Mouse (Mus musculus): ENCODE data around the gene Clasp1. TPM values are rescaled to one million over a fixed set of nuclear protein-coding genes. Genes with fewer than 3 reads are reported as not detected.

The Clasp1 gene
- total and polyA plus RNA-seq, 2 experiments from 2014 or later = 106 to 366 TPM

GRCm38 (mm10) chr1:118460716-118461115 lies 71.9 kb downstream of the Clasp1 start:
- Histone ChIP-seq H3K27me3 (ENCODE audit: control insufficient read depth, insufficient read depth, low read length) (no peaks in the 10 kb centered on the region), H3K9ac (replicated peaks; ENCODE audit: low read depth, low read length) (no peak overlapping the region), H3K4me3 (ENCODE audit: low read depth, low read length) (no peak overlapping the region), H3K36me3 (replicated peaks; ENCODE audit: control insufficient read depth, insufficient read depth, low read length) (peaks cover 47% of the 10 kb centered on the region), H3K4me1 (ENCODE audit: control insufficient read depth, insufficient read depth) (peaks cover 21% of the 10 kb centered on the region), H3K9me3 (replicated peaks; ENCODE audit: control insufficient read depth, low read length) (no peaks in the 10 kb centered on the region), H3K4me2 (ENCODE audit: low read depth, low read length) (no peak overlapping the region), H3K27ac (ENCODE audit: low read depth) (no peak overlapping the region)
- ATAC-seq (ENCODE audit: insufficient read depth, low read depth) (no peak), DNase-seq (ENCODE audit: low spot score) (no peak)
- WGBS = 77% methylated on average over 5 of the region's 5 CpGs
- no peak for TF ChIP-seq EP300 (IDR thresholded peaks at IDR 0.05; ENCODE audit: low read depth)
- TF ChIP-seq CTCF (IDR thresholded peaks at IDR 0.05; ENCODE audit: low read depth) = no peak

GRCm38 (mm10) chr1:118466041-118466440 lies 77.2 kb downstream of the Clasp1 start:
- ATAC-seq (ENCODE audit: insufficient read depth, low read depth) (no peak), DNase-seq (ENCODE audit: low spot score) (no peak)
- Histone ChIP-seq H3K4me3 (ENCODE audit: low read depth, low read length) (no peak overlapping the region), H3K9me3 (replicated peaks; ENCODE audit: control insufficient read depth, low read length) (no peaks in the 10 kb centered on the region), H3K4me2 (ENCODE audit: low read depth, low read length) (no peak overlapping the region), H3K36me3 (replicated peaks; ENCODE audit: control insufficient read depth, insufficient read depth, low read length) (peaks cover 84% of the 10 kb centered on the region), H3K27ac (ENCODE audit: low read depth) (no peak overlapping the region), H3K9ac (replicated peaks; ENCODE audit: low read depth, low read length) (no peak overlapping the region), H3K4me1 (ENCODE audit: control insufficient read depth, insufficient read depth) (no peaks in the 10 kb centered on the region), H3K27me3 (ENCODE audit: control insufficient read depth, insufficient read depth, low read length) (no peaks in the 10 kb centered on the region)
- WGBS = 98% methylated on average over 6 of the region's 6 CpGs
- TF ChIP-seq CTCF (IDR thresholded peaks at IDR 0.05; ENCODE audit: low read depth) (no peak), EP300 (IDR thresholded peaks at IDR 0.05; ENCODE audit: low read depth) (no peak)

DNA sequence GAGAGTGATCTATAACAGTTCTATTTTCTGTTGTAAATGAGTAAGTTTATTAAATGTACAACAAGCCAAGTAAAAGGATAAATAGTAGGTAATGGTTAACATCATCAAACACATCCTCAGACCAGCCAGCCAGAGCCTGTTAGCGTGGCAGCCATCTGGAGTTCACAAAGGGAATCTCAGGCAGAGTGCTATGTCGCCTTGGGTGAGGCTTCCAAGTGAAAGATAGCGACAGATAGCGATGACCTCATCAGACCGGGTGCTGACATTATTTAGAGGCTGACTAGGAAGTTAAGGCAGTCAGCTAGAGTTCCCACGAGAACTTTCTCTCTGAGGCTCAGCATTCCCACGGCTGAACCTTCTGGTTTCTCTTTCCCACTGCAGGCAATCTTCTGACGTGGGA lies 83.5 kb downstream of the Clasp1 start:
- Histone ChIP-seq H3K4me3 (ENCODE audit: low read depth, low read length) (no peak overlapping the region), H3K9ac (replicated peaks; ENCODE audit: low read depth, low read length) (no peak overlapping the region), H3K36me3 (replicated peaks; ENCODE audit: control insufficient read depth, insufficient read depth, low read length) (peaks cover 44% of the 10 kb centered on the region), H3K4me1 (ENCODE audit: control insufficient read depth, insufficient read depth) (peaks cover 3% of the 10 kb centered on the region), H3K27ac (ENCODE audit: low read depth) (peak overlapping the region; percentile 50; the same call in 1 of the 2 replicates), H3K27me3 (ENCODE audit: control insufficient read depth, insufficient read depth, low read length) (no peaks in the 10 kb centered on the region), H3K4me2 (ENCODE audit: low read depth, low read length) (no peak overlapping the region), H3K9me3 (replicated peaks; ENCODE audit: control insufficient read depth, low read length) (no peaks in the 10 kb centered on the region)
- peak; percentile 72 for DNase-seq (ENCODE audit: low spot score)
- WGBS = 25% methylated on average over 8 of the region's 8 CpGs
- TF ChIP-seq CTCF (IDR thresholded peaks at IDR 0.05; ENCODE audit: low read depth) = peak; percentile 20
- TF ChIP-seq EP300 (IDR thresholded peaks at IDR 0.05; ENCODE audit: low read depth) = no peak
- ATAC-seq (ENCODE audit: insufficient read depth, low read depth) = peak; percentile 79

GRCm38 (mm10) chr1:118476919-118477318 lies 88.1 kb downstream of the Clasp1 start:
- no peaks in the 10 kb centered on the region for H3K9me3 ChIP-seq (replicated peaks; ENCODE audit: control insufficient read depth, low read length)
- H3K9ac ChIP-seq (replicated peaks; ENCODE audit: low read depth, low read length) = no peak overlapping the region
- WGBS = 15% methylated on average over 4 of the region's 4 CpGs
- no peak overlapping the region for H3K4me3 ChIP-seq (ENCODE audit: low read depth, low read length)
- H3K27ac ChIP-seq (ENCODE audit: low read depth) = no peak overlapping the region
- H3K4me2 ChIP-seq (ENCODE audit: low read depth, low read length) = no peak overlapping the region
- H3K4me1 ChIP-seq (ENCODE audit: control insufficient read depth, insufficient read depth) = peaks cover 19% of the 10 kb centered on the region
- H3K27me3 ChIP-seq (ENCODE audit: control insufficient read depth, insufficient read depth, low read length) = no peaks in the 10 kb centered on the region
- peak; percentile 77 for DNase-seq (ENCODE audit: low spot score)
- H3K36me3 ChIP-seq (replicated peaks; ENCODE audit: control insufficient read depth, insufficient read depth, low read length) = peaks cover 9% of the 10 kb centered on the region
- no peak for ATAC-seq (ENCODE audit: insufficient read depth, low read depth)
- TF ChIP-seq EP300 (IDR thresholded peaks at IDR 0.05; ENCODE audit: low read depth) (no peak), CTCF (IDR thresholded peaks at IDR 0.05; ENCODE audit: low read depth) (peak; percentile 74)

DNA sequence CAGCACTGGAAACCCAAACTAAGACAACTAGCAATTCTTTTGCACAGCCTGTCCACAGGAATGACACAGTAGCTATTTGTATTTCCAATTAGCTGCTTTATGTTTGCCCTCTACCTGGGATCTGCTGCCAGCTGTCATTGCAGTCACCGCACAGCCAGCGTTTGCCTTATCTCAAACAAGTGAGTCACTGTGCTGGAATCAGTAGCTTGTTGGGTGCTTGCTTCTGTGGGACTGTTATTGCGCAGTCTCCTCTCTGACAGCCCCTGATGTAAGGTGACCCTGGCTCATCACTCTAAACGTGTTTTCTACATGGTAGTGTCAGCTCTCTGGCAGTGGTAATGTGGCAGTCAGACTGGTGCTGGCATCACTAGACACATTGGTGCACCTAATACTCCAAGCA lies 90.4 kb downstream of the Clasp1 start:
- TF ChIP-seq EP300 (IDR thresholded peaks at IDR 0.05; ENCODE audit: low read depth) = peak; percentile 85
- no peak for TF ChIP-seq CTCF (IDR thresholded peaks at IDR 0.05; ENCODE audit: low read depth)
- peak; percentile 85 for ATAC-seq (ENCODE audit: insufficient read depth, low read depth)
- Histone ChIP-seq H3K4me3 (ENCODE audit: low read depth, low read length) (no peak overlapping the region), H3K9me3 (replicated peaks; ENCODE audit: control insufficient read depth, low read length) (no peaks in the 10 kb centered on the region), H3K4me2 (ENCODE audit: low read depth, low read length) (peak overlapping the region; percentile 26; the same call in 1 of the 2 replicates), H3K4me1 (ENCODE audit: control insufficient read depth, insufficient read depth) (peaks cover 22% of the 10 kb centered on the region), H3K9ac (replicated peaks; ENCODE audit: low read depth, low read length) (peak overlapping the region; percentile 24; the same call in 1 of the 2 replicates), H3K36me3 (replicated peaks; ENCODE audit: control insufficient read depth, insufficient read depth, low read length) (peaks cover 5% of the 10 kb centered on the region; the same call in 1 of the 2 replicates), H3K27me3 (ENCODE audit: control insufficient read depth, insufficient read depth, low read length) (no peaks in the 10 kb centered on the region), H3K27ac (ENCODE audit: low read depth) (peak overlapping the region; percentile 97)
- 29% methylated on average over 4 of the region's 4 CpGs for WGBS
- peak; percentile 94 for DNase-seq (ENCODE audit: low spot score)

All from heart, postnatal 0 days (tissue).